Mouse (Mus musculus): Measurements from ENCODE around the gene Rhbdl3. TPM values are rescaled to one million over a fixed set of nuclear protein-coding genes. Genes with fewer than 3 reads are reported as not detected.
A peak's percentile ranks its signal among the peaks of the same experiment; 100 is the strongest.

Gene Rhbdl3
- 2.0 and 2.1 TPM in 2 replicates for polyA plus RNA-seq (2015; fragmentation: Nextera tagmentation; extraction: Ambion mirVana)

DNA sequence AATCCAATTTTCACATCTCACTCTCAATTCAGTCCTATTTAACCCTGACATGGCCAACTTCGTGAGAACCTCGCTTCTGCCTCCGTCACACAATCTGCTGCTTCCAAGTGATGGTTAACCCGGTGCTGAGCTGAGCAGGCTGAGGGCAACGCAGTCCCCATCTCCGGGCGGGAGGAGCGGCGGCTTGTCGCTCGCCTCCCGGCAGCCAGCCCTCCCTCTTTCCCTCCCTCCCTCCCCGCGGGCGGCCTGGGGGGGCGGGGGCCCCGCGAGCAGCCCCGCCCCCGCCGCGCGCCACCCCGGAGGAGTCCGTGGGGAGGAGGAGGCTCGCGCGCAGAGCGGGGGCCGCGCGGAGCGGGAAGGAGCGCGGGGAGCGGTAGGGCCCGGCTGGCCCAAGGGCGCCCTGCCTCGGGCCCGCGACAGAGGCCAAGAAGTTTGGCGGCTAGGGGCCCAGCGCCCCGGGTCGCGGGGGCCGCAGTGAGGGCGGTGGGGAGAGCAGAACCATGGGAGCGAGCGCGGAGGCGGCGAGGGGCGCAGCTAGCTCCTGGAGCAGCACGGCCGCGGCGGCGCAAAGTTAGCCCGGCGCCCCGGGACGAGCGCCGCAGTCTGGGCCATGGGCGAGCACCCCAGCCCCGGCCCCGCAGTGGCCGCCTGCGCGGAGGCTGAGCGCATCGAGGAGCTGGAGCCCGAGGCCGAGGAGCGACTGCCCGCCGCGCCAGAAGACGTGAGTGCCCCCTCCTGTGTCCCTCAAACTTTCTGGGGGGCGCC lies at the start of gene Rhbdl3:
TSS of gene Rhbdl3 (plus strand) at position 362 of the 765 bp plus-strand sequence.
- peaks cover 15% of the 10 kb centered on the region for H3K4me1 ChIP-seq (ENCODE audit: control insufficient read depth, insufficient read depth, low read length)
- H3K4me3 ChIP-seq (ENCODE audit: low read length) = peak within 1 kb of the TSS; percentile 72
- H3K27me3 ChIP-seq (replicated peaks; ENCODE audit: control insufficient read depth, insufficient read depth, low read length) = peaks cover 30% of the 10 kb centered on the region
- peak; percentile 67 for ATAC-seq
- under 1% methylated on average over 61 of the region's 81 CpGs for WGBS
- H3K36me3 ChIP-seq (ENCODE audit: control insufficient read depth, insufficient read depth, low read length) = no peaks in the 10 kb centered on the region
- no peaks in the 10 kb centered on the region for H3K9me3 ChIP-seq (ENCODE audit: control insufficient read depth, low read length)
- H3K27ac ChIP-seq (ENCODE audit: low read length) = peak within 1 kb of the TSS; percentile 14; the same call in 1 of the 2 replicates
- H3K9ac ChIP-seq (ENCODE audit: low read depth, low read length) = peak within 1 kb of the TSS; percentile 75
- H3K4me2 ChIP-seq (ENCODE audit: low read depth, low read length) = peak within 1 kb of the TSS; percentile 99

DNA sequence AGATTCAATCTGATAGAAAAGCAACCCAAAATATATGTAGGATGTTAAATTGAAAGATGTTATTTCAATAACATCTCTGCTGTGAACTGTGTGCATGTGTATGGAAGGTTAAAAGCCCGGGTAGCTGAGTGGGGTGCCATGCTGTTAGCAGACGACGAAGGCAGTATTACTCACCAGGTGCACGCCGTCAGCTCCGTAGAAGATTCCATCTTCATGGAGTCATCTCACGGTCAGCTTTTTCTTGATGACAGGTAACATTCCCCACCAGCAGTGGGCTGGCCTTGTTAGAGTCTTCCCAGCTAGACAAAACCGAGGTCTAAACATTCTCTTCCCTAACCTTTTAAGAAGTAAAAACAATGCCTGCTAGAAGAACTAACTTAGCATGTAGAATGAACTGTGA lies 36.6 kb upstream of the Rhbdl3 start:
- peaks cover 6% of the 10 kb centered on the region; the same call in 1 of the 2 replicates for H3K36me3 ChIP-seq (ENCODE audit: control insufficient read depth, insufficient read depth, low read length)

GRCm38 (mm10) chr11:80271096-80271495 lies 29.6 kb upstream of the Rhbdl3 start:
- Histone ChIP-seq H3K4me2 (ENCODE audit: low read depth, low read length) (no peak overlapping the region), H3K9me3 (ENCODE audit: control insufficient read depth, low read length) (no peaks in the 10 kb centered on the region), H3K4me3 (ENCODE audit: low read length) (no peak overlapping the region), H3K27me3 (replicated peaks; ENCODE audit: control insufficient read depth, insufficient read depth, low read length) (no peaks in the 10 kb centered on the region), H3K9ac (ENCODE audit: low read depth, low read length) (no peak overlapping the region), H3K27ac (ENCODE audit: low read length) (no peak overlapping the region), H3K4me1 (ENCODE audit: control insufficient read depth, insufficient read depth, low read length) (no peaks in the 10 kb centered on the region), H3K36me3 (ENCODE audit: control insufficient read depth, insufficient read depth, low read length) (no peaks in the 10 kb centered on the region)
- WGBS = 77% methylated on average over 5 of the region's 5 CpGs
- no peak for ATAC-seq

More for the DNA sequence above, 36.6 kb upstream of the Rhbdl3 start:
- H3K4me1 ChIP-seq (ENCODE audit: control insufficient read depth, insufficient read depth, low read length) = no peaks in the 10 kb centered on the region
- H3K9me3 ChIP-seq (ENCODE audit: control insufficient read depth, low read length) = no peaks in the 10 kb centered on the region
- no peaks in the 10 kb centered on the region for H3K27me3 ChIP-seq (replicated peaks; ENCODE audit: control insufficient read depth, insufficient read depth, low read length)
- no peak overlapping the region for H3K4me3 ChIP-seq (ENCODE audit: low read length)
- no peak overlapping the region for H3K4me2 ChIP-seq (ENCODE audit: low read depth, low read length)
- 93% methylated on average over 8 of the region's 8 CpGs for WGBS
- no peak for ATAC-seq
- H3K9ac ChIP-seq (ENCODE audit: low read depth, low read length) = no peak overlapping the region
- no peak overlapping the region for H3K27ac ChIP-seq (ENCODE audit: low read length)

DNA sequence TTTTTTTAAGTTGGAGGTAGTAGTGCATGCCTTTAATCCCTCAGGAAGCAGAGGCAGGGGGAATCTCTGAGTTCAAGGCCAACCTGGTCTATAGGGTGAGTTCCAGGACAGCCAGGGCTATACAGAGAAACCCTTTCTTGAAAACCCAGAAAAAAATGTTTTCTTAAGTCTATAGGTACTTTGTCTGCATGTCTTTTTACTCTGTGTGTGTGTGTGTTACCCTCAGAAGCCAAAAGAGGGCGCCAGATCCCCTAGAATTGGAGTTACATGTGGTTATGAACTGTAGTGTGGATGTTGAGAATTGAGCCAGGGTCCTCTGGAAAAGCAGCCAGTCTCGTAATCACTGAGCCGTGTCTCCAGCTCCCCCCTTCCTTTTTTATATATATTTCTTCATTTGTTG lies 25.7 kb upstream of the Rhbdl3 start:
- Histone ChIP-seq H3K9me3 (ENCODE audit: control insufficient read depth, low read length) (no peaks in the 10 kb centered on the region), H3K9ac (ENCODE audit: low read depth, low read length) (no peak overlapping the region), H3K4me3 (ENCODE audit: low read length) (no peak overlapping the region), H3K4me2 (ENCODE audit: low read depth, low read length) (no peak overlapping the region), H3K27me3 (replicated peaks; ENCODE audit: control insufficient read depth, insufficient read depth, low read length) (no peaks in the 10 kb centered on the region), H3K27ac (ENCODE audit: low read length) (no peak overlapping the region), H3K36me3 (ENCODE audit: control insufficient read depth, insufficient read depth, low read length) (no peaks in the 10 kb centered on the region), H3K4me1 (ENCODE audit: control insufficient read depth, insufficient read depth, low read length) (no peaks in the 10 kb centered on the region)
- 65% methylated on average over 3 of the region's 3 CpGs for WGBS
- no peak for ATAC-seq

- ATAC-seq = no peak
- H3K27ac ChIP-seq (ENCODE audit: low read length) = no peak overlapping the region
- no peak overlapping the region for H3K9ac ChIP-seq (ENCODE audit: low read depth, low read length)
- 65% methylated on average over 2 of the region's 2 CpGs for WGBS
- no peaks in the 10 kb centered on the region for H3K36me3 ChIP-seq (ENCODE audit: control insufficient read depth, insufficient read depth, low read length)
- no peak overlapping the region for H3K4me2 ChIP-seq (ENCODE audit: low read depth, low read length)
- H3K9me3 ChIP-seq (ENCODE audit: control insufficient read depth, low read length) = no peaks in the 10 kb centered on the region
- no peaks in the 10 kb centered on the region for H3K27me3 ChIP-seq (replicated peaks; ENCODE audit: control insufficient read depth, insufficient read depth, low read length)
- no peak overlapping the region for H3K4me3 ChIP-seq (ENCODE audit: low read length)
- H3K4me1 ChIP-seq (ENCODE audit: control insufficient read depth, insufficient read depth, low read length) = no peaks in the 10 kb centered on the region
Observed at GRCm38 (mm10) chr11:80278054-80278453, 22.7 kb upstream of the Rhbdl3 start.

DNA sequence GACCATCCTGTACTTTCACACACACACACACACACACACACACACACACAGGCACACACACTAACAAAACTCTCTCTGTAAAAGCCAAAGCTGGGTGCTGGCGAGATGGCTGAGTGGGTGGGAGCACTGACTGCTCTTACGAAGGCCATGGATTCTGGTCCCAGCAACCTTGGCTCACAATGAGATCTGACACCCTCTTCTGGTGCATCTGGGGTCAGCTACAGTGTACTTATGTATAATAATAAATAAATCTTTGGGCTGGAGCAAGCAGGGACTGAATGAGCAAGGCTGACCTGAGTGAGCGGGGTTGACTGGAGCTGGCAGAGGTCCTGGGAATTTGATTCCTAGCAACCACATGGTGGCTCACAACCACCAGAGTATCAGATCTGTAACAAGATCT lies 16.9 kb upstream of the Rhbdl3 start:
- no peak for ATAC-seq
- Histone ChIP-seq H3K27ac (ENCODE audit: low read length) (no peak overlapping the region), H3K4me1 (ENCODE audit: control insufficient read depth, insufficient read depth, low read length) (no peaks in the 10 kb centered on the region), H3K9me3 (ENCODE audit: control insufficient read depth, low read length) (no peaks in the 10 kb centered on the region), H3K4me2 (ENCODE audit: low read depth, low read length) (no peak overlapping the region), H3K4me3 (ENCODE audit: low read length) (no peak overlapping the region), H3K27me3 (replicated peaks; ENCODE audit: control insufficient read depth, insufficient read depth, low read length) (no peaks in the 10 kb centered on the region), H3K9ac (ENCODE audit: low read depth, low read length) (no peak overlapping the region), H3K36me3 (ENCODE audit: control insufficient read depth, insufficient read depth, low read length) (no peaks in the 10 kb centered on the region)
- WGBS = 69% methylated on average over 3 of the region's 3 CpGs

DNA sequence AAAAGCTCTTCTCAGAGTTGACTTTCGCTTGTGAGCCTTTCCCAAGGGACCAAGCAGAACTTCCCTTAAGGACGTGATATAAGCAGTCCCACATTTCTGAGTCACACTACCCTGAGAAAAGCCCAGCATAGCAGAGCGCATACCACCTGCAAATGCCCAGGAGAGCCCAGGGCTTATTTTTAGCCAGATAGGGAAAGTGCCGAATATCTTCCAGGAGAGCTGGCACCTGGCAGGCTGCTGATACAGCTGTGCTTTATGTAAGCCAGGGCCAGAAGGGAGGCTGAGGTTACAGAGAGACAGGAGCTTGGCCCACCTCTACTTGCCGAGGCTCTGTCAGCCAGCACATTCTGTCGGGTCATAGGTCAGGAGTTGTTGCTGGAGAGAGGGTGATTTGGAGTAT lies 16.1 kb upstream of the Rhbdl3 start:
- no peak overlapping the region for H3K4me3 ChIP-seq (ENCODE audit: low read length)
- ATAC-seq = no peak
- H3K9me3 ChIP-seq (ENCODE audit: control insufficient read depth, low read length) = no peaks in the 10 kb centered on the region
- H3K27ac ChIP-seq (ENCODE audit: low read length) = no peak overlapping the region
- peaks cover 5% of the 10 kb centered on the region for H3K4me1 ChIP-seq (ENCODE audit: control insufficient read depth, insufficient read depth, low read length)
- 45% methylated on average over 6 of the region's 6 CpGs for WGBS
- no peak overlapping the region for H3K4me2 ChIP-seq (ENCODE audit: low read depth, low read length)
- H3K27me3 ChIP-seq (replicated peaks; ENCODE audit: control insufficient read depth, insufficient read depth, low read length) = no peaks in the 10 kb centered on the region
- no peaks in the 10 kb centered on the region for H3K36me3 ChIP-seq (ENCODE audit: control insufficient read depth, insufficient read depth, low read length)
- H3K9ac ChIP-seq (ENCODE audit: low read depth, low read length) = no peak overlapping the region

GRCm38 (mm10) chr11:80287150-80287549 lies 13.6 kb upstream of the Rhbdl3 start:
- H3K9me3 ChIP-seq (ENCODE audit: control insufficient read depth, low read length) = peaks cover 5% of the 10 kb centered on the region; the same call in 1 of the 2 replicates
- no peak overlapping the region for H3K4me3 ChIP-seq (ENCODE audit: low read length)
- peaks cover 16% of the 10 kb centered on the region for H3K4me1 ChIP-seq (ENCODE audit: control insufficient read depth, insufficient read depth, low read length)
- H3K27me3 ChIP-seq (replicated peaks; ENCODE audit: control insufficient read depth, insufficient read depth, low read length) = no peaks in the 10 kb centered on the region
- no peaks in the 10 kb centered on the region for H3K36me3 ChIP-seq (ENCODE audit: control insufficient read depth, insufficient read depth, low read length)
- ATAC-seq = no peak
- no peak overlapping the region for H3K4me2 ChIP-seq (ENCODE audit: low read depth, low read length)
- no peak overlapping the region for H3K9ac ChIP-seq (ENCODE audit: low read depth, low read length)
- 17% methylated on average over 5 of the region's 5 CpGs for WGBS
- H3K27ac ChIP-seq (ENCODE audit: low read length) = no peak overlapping the region

GRCm38 (mm10) chr11:80289701-80290445 lies 10.8 kb upstream of the Rhbdl3 start:
- H3K27ac ChIP-seq (ENCODE audit: low read length) = peak overlapping the region; percentile 67
- H3K27me3 ChIP-seq (replicated peaks; ENCODE audit: control insufficient read depth, insufficient read depth, low read length) = no peaks in the 10 kb centered on the region
- WGBS = 0% methylated on average over 23 of the region's 23 CpGs
- peak overlapping the region; percentile 54 for H3K4me2 ChIP-seq (ENCODE audit: low read depth, low read length)
- ATAC-seq = peak; percentile 94
- peak overlapping the region; percentile 31 for H3K4me3 ChIP-seq (ENCODE audit: low read length)
- H3K36me3 ChIP-seq (ENCODE audit: control insufficient read depth, insufficient read depth, low read length) = no peaks in the 10 kb centered on the region
- H3K9me3 ChIP-seq (ENCODE audit: control insufficient read depth, low read length) = peaks cover 5% of the 10 kb centered on the region; the same call in 1 of the 2 replicates
- peaks cover 16% of the 10 kb centered on the region for H3K4me1 ChIP-seq (ENCODE audit: control insufficient read depth, insufficient read depth, low read length)
- H3K9ac ChIP-seq (ENCODE audit: low read depth, low read length) = peak overlapping the region; percentile 4; the same call in 1 of the 2 replicates
